Mouse (Mus musculus): Measurements from ENCODE around the gene Slc34a1. TPM values are rescaled to one million over a fixed set of nuclear protein-coding genes. Genes with fewer than 3 reads are reported as not detected.

Gene Slc34a1
- total and polyA plus RNA-seq, 2 experiments: 0.04 TPM; not detected in 1

- no peak overlapping the region for H3K9ac ChIP-seq (ENCODE audit: low read depth, low read length)
- no peaks in the 10 kb centered on the region for H3K79me2 ChIP-seq (ENCODE audit: control insufficient read depth, insufficient read depth, low read length)
- no peak overlapping the region for H3K4me3 ChIP-seq (ENCODE audit: insufficient read depth, low read depth, low read length)
- no peak overlapping the region for H3K27ac ChIP-seq (replicated peaks; ENCODE audit: insufficient read depth, low read depth, low read length)
- H3K27me3 ChIP-seq (ENCODE audit: control insufficient read depth, insufficient read depth, low read length): no peaks in the 10 kb centered on the region
- 73% methylated on average over 5 of the region's 5 CpGs for WGBS
- H3K36me3 ChIP-seq (ENCODE audit: control insufficient read depth, insufficient read depth, low read length): no peaks in the 10 kb centered on the region
- no peaks in the 10 kb centered on the region for H3K4me1 ChIP-seq (ENCODE audit: control insufficient read depth, insufficient read depth, low read length)
- TF ChIP-seq POLR2A (IDR thresholded peaks at IDR 0.05; ENCODE audit: extremely low read depth, insufficient read depth, low read length) (no peak), CTCF (IDR thresholded peaks at IDR 0.05; ENCODE audit: low read depth, low read length) (no peak)
- DNase-seq (ENCODE audit: extremely low read depth, low read depth, low spot score): no peak
Observed at GRCm38 (mm10) chr13:55399300-55400038, 1.5 kb downstream of the Slc34a1 start.

- no peak for DNase-seq (ENCODE audit: extremely low read depth, low read depth, low spot score)
- H3K4me3 ChIP-seq (ENCODE audit: insufficient read depth, low read depth, low read length): no peak overlapping the region
- H3K79me2 ChIP-seq (ENCODE audit: control insufficient read depth, insufficient read depth, low read length): no peaks in the 10 kb centered on the region
- no peak for TF ChIP-seq POLR2A (IDR thresholded peaks at IDR 0.05; ENCODE audit: extremely low read depth, insufficient read depth, low read length)
- TF ChIP-seq CTCF (IDR thresholded peaks at IDR 0.05; ENCODE audit: low read depth, low read length): no peak
- H3K27me3 ChIP-seq (ENCODE audit: control insufficient read depth, insufficient read depth, low read length): no peaks in the 10 kb centered on the region
- 79% methylated on average over 1 of the region's 1 CpGs for WGBS
- no peaks in the 10 kb centered on the region for H3K36me3 ChIP-seq (ENCODE audit: control insufficient read depth, insufficient read depth, low read length)
- H3K9ac ChIP-seq (ENCODE audit: low read depth, low read length): no peak overlapping the region
- no peak overlapping the region for H3K27ac ChIP-seq (replicated peaks; ENCODE audit: insufficient read depth, low read depth, low read length)
- H3K4me1 ChIP-seq (ENCODE audit: control insufficient read depth, insufficient read depth, low read length): no peaks in the 10 kb centered on the region
Observed at GRCm38 (mm10) chr13:55400039-55400346, 2.0 kb downstream of the Slc34a1 start.

- WGBS: 83% methylated on average over 7 of the region's 7 CpGs
- no peaks in the 10 kb centered on the region for H3K36me3 ChIP-seq (ENCODE audit: control insufficient read depth, insufficient read depth, low read length)
Observed at GRCm38 (mm10) chr13:55403266-55403665, 5.3 kb downstream of the Slc34a1 start.

GRCm38 (mm10) chr13:55403935-55404852 is 6.2 kb downstream of the Slc34a1 start:
- H3K79me2 ChIP-seq (ENCODE audit: control insufficient read depth, insufficient read depth, low read length): no peaks in the 10 kb centered on the region
- no peak overlapping the region for H3K4me3 ChIP-seq (ENCODE audit: insufficient read depth, low read depth, low read length)
- no peaks in the 10 kb centered on the region for H3K36me3 ChIP-seq (ENCODE audit: control insufficient read depth, insufficient read depth, low read length)
- H3K4me1 ChIP-seq (ENCODE audit: control insufficient read depth, insufficient read depth, low read length): no peaks in the 10 kb centered on the region
- no peak overlapping the region for H3K9ac ChIP-seq (ENCODE audit: low read depth, low read length)
- DNase-seq (ENCODE audit: extremely low read depth, low read depth, low spot score): no peak
- no peaks in the 10 kb centered on the region for H3K27me3 ChIP-seq (ENCODE audit: control insufficient read depth, insufficient read depth, low read length)
- 76% methylated on average over 15 of the region's 15 CpGs for WGBS
- H3K27ac ChIP-seq (replicated peaks; ENCODE audit: insufficient read depth, low read depth, low read length): no peak overlapping the region
- TF ChIP-seq CTCF (IDR thresholded peaks at IDR 0.05; ENCODE audit: low read depth, low read length) (no peak), POLR2A (IDR thresholded peaks at IDR 0.05; ENCODE audit: extremely low read depth, insufficient read depth, low read length) (no peak)

More at GRCm38 (mm10) chr13:55403266-55403665, 5.3 kb downstream of the Slc34a1 start:
- Histone ChIP-seq H3K4me3 (ENCODE audit: insufficient read depth, low read depth, low read length) (no peak overlapping the region), H3K27ac (replicated peaks; ENCODE audit: insufficient read depth, low read depth, low read length) (no peak overlapping the region), H3K4me1 (ENCODE audit: control insufficient read depth, insufficient read depth, low read length) (no peaks in the 10 kb centered on the region), H3K9ac (ENCODE audit: low read depth, low read length) (no peak overlapping the region), H3K79me2 (ENCODE audit: control insufficient read depth, insufficient read depth, low read length) (no peaks in the 10 kb centered on the region), H3K27me3 (ENCODE audit: control insufficient read depth, insufficient read depth, low read length) (no peaks in the 10 kb centered on the region)
- TF ChIP-seq CTCF (IDR thresholded peaks at IDR 0.05; ENCODE audit: low read depth, low read length) (no peak), POLR2A (IDR thresholded peaks at IDR 0.05; ENCODE audit: extremely low read depth, insufficient read depth, low read length) (no peak)
- DNase-seq (ENCODE audit: extremely low read depth, low read depth, low spot score): no peak

- no peak overlapping the region for H3K27ac ChIP-seq (replicated peaks; ENCODE audit: insufficient read depth, low read depth, low read length)
- no peaks in the 10 kb centered on the region for H3K36me3 ChIP-seq (ENCODE audit: control insufficient read depth, insufficient read depth, low read length)
- TF ChIP-seq CTCF (IDR thresholded peaks at IDR 0.05; ENCODE audit: low read depth, low read length): peak; percentile 91
- TF ChIP-seq POLR2A (IDR thresholded peaks at IDR 0.05; ENCODE audit: extremely low read depth, insufficient read depth, low read length): no peak
- H3K4me1 ChIP-seq (ENCODE audit: control insufficient read depth, insufficient read depth, low read length): no peaks in the 10 kb centered on the region
- WGBS: 11% methylated on average over 11 of the region's 11 CpGs
- H3K27me3 ChIP-seq (ENCODE audit: control insufficient read depth, insufficient read depth, low read length): no peaks in the 10 kb centered on the region
- no peak overlapping the region for H3K4me3 ChIP-seq (ENCODE audit: insufficient read depth, low read depth, low read length)
- DNase-seq (ENCODE audit: extremely low read depth, low read depth, low spot score): peak; percentile 36
- H3K9ac ChIP-seq (ENCODE audit: low read depth, low read length): no peak overlapping the region
- no peaks in the 10 kb centered on the region for H3K79me2 ChIP-seq (ENCODE audit: control insufficient read depth, insufficient read depth, low read length)
Observed at GRCm38 (mm10) chr13:55404853-55405782, 7.1 kb downstream of the Slc34a1 start.

All from liver, adult 2 months (tissue).